Mouse (Mus musculus): ENCODE measurements at regions not wholly inside any gene's neighbourhood (a gene's known extent, or its start where the extent isn't known, plus 50 kb on each side); places are given as distances from the start of the nearest gene placed in this dataset.

DNA sequence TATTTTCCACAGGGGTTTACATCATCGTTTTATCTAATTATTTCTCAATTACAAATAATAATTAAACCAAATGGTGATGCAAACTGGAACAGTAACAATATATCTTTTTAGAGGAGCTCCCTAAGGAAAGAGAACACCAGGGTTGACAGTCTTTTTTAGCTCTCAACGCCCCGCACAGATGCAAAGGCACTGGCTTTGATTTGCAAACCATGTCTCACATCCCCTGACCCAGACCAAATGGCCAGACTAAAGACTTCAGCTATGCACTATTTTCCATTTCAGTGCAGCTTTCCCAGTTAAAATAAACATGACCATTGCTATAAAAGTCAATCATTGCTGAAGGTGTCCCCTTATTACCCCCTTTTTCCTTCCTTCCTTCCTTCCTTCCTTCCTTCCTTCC, 730.6 kb downstream of the Slc4a3 start:
- TF ChIP-seq GATA1 (IDR thresholded peaks at IDR 0.05; ENCODE audit: borderline replicate concordance, low read length) (no peak), FLI1 (IDR thresholded peaks at IDR 0.05; ENCODE audit: low read length) (no peak)
